Mouse (Mus musculus) embryonic facial prominence, embryonic 14.5 days (tissue): Measurements from ENCODE around the gene Apoa1. TPM values are rescaled to one million over a fixed set of nuclear protein-coding genes. Genes with fewer than 3 reads are reported as not detected.

ENCODE experiments used
- ATAC-seq: fragments of 200-750 bp; cut with Nextera tagmentation; 2 replicates; pipeline ENCODE4 v1.8.0; 2017; ENCODE audit warnings: low read depth, moderate number of reproducible peaks, moderate TSS enrichment
- DNase-seq: peaks from one replicate; pipeline ENCODE4 v3.0.0-alpha.2; 2015; ENCODE audit warnings: low spot score
- H3K27ac ChIP-seq: fragments of 300-500 bp; sonication (generic); replicated peaks from 2 replicates; pipeline ENCODE4 v1.5.1; 2014; ENCODE audit warnings: low read depth, mild to moderate bottlenecking, low read length, moderate library complexity
- H3K27me3 ChIP-seq: fragments of 300-500 bp; sonication (generic); replicated peaks from 2 replicates; pipeline ENCODE4 v1.6.1; 2014; ENCODE audit warnings: low read length; ENCODE audit not compliant: control insufficient read depth, insufficient read depth
- H3K36me3 ChIP-seq: fragments of 300-500 bp; sonication (generic); 2 replicates; pipeline ENCODE4 v1.6.1; 2014; ENCODE audit warnings: low read length, mixed read lengths; ENCODE audit not compliant: control insufficient read depth, insufficient read depth
- H3K4me1 ChIP-seq: fragments of 300-500 bp; sonication (generic); 2 replicates; pipeline ENCODE4 v1.6.1; 2014; ENCODE audit warnings: antibody characterized with exemption, low read length; ENCODE audit not compliant: control insufficient read depth, insufficient read depth
- H3K4me2 ChIP-seq: fragments of 300-500 bp; sonication (generic); 2 replicates; pipeline ENCODE4 v1.6.1; 2014; ENCODE audit warnings: low read depth, mild to moderate bottlenecking, low read length, moderate library complexity, mixed read lengths
- H3K4me3 ChIP-seq: fragments of 300-500 bp; sonication (generic); 2 replicates; pipeline ENCODE4 v1.5.1; 2014; ENCODE audit warnings: low read depth, mild to moderate bottlenecking, low read length
- H3K9ac ChIP-seq: fragments of 300-500 bp; sonication (generic); 2 replicates; pipeline ENCODE4 v1.6.1; 2014; ENCODE audit warnings: low read depth, mild to moderate bottlenecking, low read length, moderate library complexity, mixed read lengths
- H3K9me3 ChIP-seq: fragments of 300-500 bp; sonication (generic); 2 replicates; pipeline ENCODE4 v1.6.1; 2016; ENCODE audit warnings: low read length; ENCODE audit not compliant: control insufficient read depth
- WGBS: fragments of 180-500 bp; shearing (Covaris S2); extraction: QIAGEN DNeasy Blood & Tissue Kit; methylation state at CpG from one replicate; pipeline ENCODE4 v1.1.7; 2014; 5-methylcytosine and 5-hydroxymethylcytosine counted together
- polyA plus RNA-seq: library from polyadenylated mRNA; unstranded; fragments of >200 nt; fragmentation: Nextera tagmentation; extraction: Ambion mirVana; gene quantifications from 2 replicates; pipeline ENCODE4 v1.2.1, GENCODE M21; 2014

Apoa1 gene
- polyA plus RNA-seq, 1 experiment from 2014 or later, result 0.71 TPM

DNA sequence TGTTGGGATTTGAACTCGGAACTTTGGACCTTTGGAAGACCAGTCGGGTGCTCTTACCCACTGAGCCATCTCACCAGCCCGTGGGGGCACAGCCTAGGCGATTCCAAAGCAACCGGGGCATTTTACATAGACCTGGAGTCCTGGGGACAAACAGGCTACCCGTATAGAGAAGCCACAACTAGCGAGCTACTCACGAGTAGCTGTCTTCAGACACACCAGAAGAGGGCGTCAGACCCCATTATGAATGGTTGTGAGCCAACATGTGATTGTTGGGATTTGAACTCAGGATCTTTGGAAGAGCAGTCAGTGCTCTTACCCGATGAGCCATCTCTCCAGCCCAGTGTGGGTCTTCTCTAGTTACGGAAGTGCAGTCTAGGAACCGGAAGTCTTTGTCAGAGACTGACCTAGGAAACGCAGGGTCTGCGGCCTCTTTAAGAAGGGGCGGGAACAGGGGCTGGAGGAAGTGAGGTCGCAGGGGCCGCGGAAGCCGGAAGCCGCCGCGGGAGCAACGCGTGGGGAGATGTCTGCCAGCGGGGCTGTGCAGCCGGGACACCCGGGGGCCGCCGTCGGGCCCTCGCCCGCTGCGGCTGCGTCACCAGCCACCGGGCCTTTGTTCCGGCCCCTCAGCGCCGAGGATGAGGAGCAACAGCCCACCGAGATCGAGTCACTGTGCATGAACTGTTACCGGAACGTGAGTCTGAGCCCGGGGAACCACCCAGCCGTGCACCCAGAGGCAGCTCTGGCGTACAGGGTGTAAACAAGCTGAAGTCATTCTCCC is 44.5 kb downstream of the Apoa1 start, which contains the start of gene Zpr1:
Gene Zpr1 (plus strand): TSS at position 388 of the 778 bp plus-strand sequence.
- ATAC-seq (peak; percentile 97), DNase-seq (peak; percentile 97)
- H3K4me3 ChIP-seq, result peak within 1 kb of the TSS; percentile 76
- H3K9me3 ChIP-seq, result no peaks in the 10 kb centered on the region
- H3K27ac ChIP-seq, result peak within 1 kb of the TSS; percentile 45; the same call in 1 of the 2 replicates
- 25% methylated on average over 17 of the region's 45 CpGs for WGBS
- peak within 1 kb of the TSS; percentile 81 for H3K4me2 ChIP-seq
- H3K36me3 ChIP-seq, result peaks cover 27% of the 10 kb centered on the region
- no peaks in the 10 kb centered on the region for H3K4me1 ChIP-seq
- H3K9ac ChIP-seq, result peak within 1 kb of the TSS; percentile 76
- peaks cover 3% of the 10 kb centered on the region; the same call in 1 of the 2 replicates for H3K27me3 ChIP-seq

GRCm38 (mm10) chr9:46274494-46274893 is 46.1 kb downstream of the Apoa1 start:
- peaks cover 42% of the 10 kb centered on the region for H3K36me3 ChIP-seq
- no peak for DNase-seq
- H3K9me3 ChIP-seq, result no peaks in the 10 kb centered on the region
- 82% methylated on average over 9 of the region's 9 CpGs for WGBS
- ATAC-seq, result no peak
- no peak overlapping the region for H3K27ac ChIP-seq
- no peak overlapping the region for H3K4me2 ChIP-seq
- H3K4me1 ChIP-seq, result no peaks in the 10 kb centered on the region
- H3K27me3 ChIP-seq, result peaks cover 3% of the 10 kb centered on the region; the same call in 1 of the 2 replicates
- 0 out of 2 replicates have a peak overlapping the region, but pooled peaks have one; percentile 76 for H3K4me3 ChIP-seq
- H3K9ac ChIP-seq, result no peak overlapping the region

Other genes starting within 250 kb of the Apoa1 start
- 167 and 188 TPM in 2 replicates for gene Pafah1b2, start 215.9 kb upstream of the Apoa1 start, polyA plus RNA-seq
- gene Sik3, start 215.8 kb upstream of the Apoa1 start, polyA plus RNA-seq, result 11.5 and 13.4 TPM in 2 replicates
- gene Apoc3, start 7.1 kb downstream of the Apoa1 start, polyA plus RNA-seq, result not detected in 2 replicates
- gene Apoa4, start 12.1 kb downstream of the Apoa1 start, polyA plus RNA-seq, result 0.13 TPM in 1 of 2 replicates, not detected in the other
- not detected in 2 replicates for gene Apoa5, start 40.1 kb downstream of the Apoa1 start, polyA plus RNA-seq
- gene Zpr1, start 44.5 kb downstream of the Apoa1 start, polyA plus RNA-seq, result 54.2 and 54.6 TPM in 2 replicates
- 19.1 and 23.3 TPM in 2 replicates for gene Bud13, start 54.4 kb downstream of the Apoa1 start, polyA plus RNA-seq
- not detected in 2 replicates for gene 4931429L15Rik, start 91.4 kb downstream of the Apoa1 start, polyA plus RNA-seq